Comparison of ENCODE assay signal across 19 mouse cellular contexts in genomic region chr13:80381280-80381965, GRCm38 (mm10).
DNase-seq lines count a peak whose midpoint lies in the region; ATAC-seq and TF ChIP-seq lines count a peak whose summit lies in the region.
"Had no signal": no experiment of that assay in that cellular context is flagged by ENCODE, and none has a peak within 500 bp of the region (broad histone marks: within the 10 kb centered on the region; RNA-seq: fewer than 3 reads in every experiment).

No protein-coding gene starts in this region.

- no peak overlapping the region for H3K9ac ChIP-seq in embryonic facial prominence, embryonic 15.5 days
- H3K9ac ChIP-seq in forebrain, postnatal 0 days, result no peak overlapping the region
- H3K9ac ChIP-seq in midbrain, embryonic 15.5 days, result no peak overlapping the region
- H3K9ac ChIP-seq: heart, embryonic 15.5 days had no signal

- peak; percentile 24 for DNase-seq in embryo, embryonic 11 days
- DNase-seq in embryo, embryonic 10 days (ENCODE audit: low spot score), result no peak
- DNase-seq in forebrain, postnatal 0 days, result peak; percentile 3
- no peak for DNase-seq in layer of hippocampus, adult 18-20 months (ENCODE audit: low spot score in 2 of 2)
- no peak for DNase-seq in natural killer cell, adult 2 months (ENCODE audit: low spot score in 2 of 2)
- DNase-seq in cerebellum, postnatal 25 days, result no peak
- DNase-seq: adrenal gland, adult 8-10 months; cerebellum, adult 18-20 months; gastrocnemius, adult 2 months; heart, adult 18-20 months; liver; lung, adult 18-20 months; spleen, adult 18-20 months; thymus, adult 18-20 months had no signal

- no peaks in the 10 kb centered on the region for H3K4me1 ChIP-seq in embryonic facial prominence, embryonic 15.5 days
- H3K4me1 ChIP-seq in forebrain, postnatal 0 days (ENCODE audit: insufficient read depth), result no peaks in the 10 kb centered on the region
- no peaks in the 10 kb centered on the region for H3K4me1 ChIP-seq in midbrain, embryonic 15.5 days
- H3K4me1 ChIP-seq: heart, embryonic 15.5 days had no signal

- H3K4me2 ChIP-seq in embryonic facial prominence, embryonic 15.5 days (replicated peaks), result no peak overlapping the region
- no peak overlapping the region for H3K4me2 ChIP-seq in forebrain, postnatal 0 days (ENCODE audit: low read depth)
- H3K4me2 ChIP-seq in midbrain, embryonic 15.5 days, result no peak overlapping the region
- H3K4me2 ChIP-seq: heart, embryonic 15.5 days had no signal

- TF ChIP-seq CTCF in forebrain, postnatal 0 days (IDR thresholded peaks at IDR 0.05; ENCODE audit: low read depth), result no peak

- no peaks in the 10 kb centered on the region for H3K36me3 ChIP-seq in embryonic facial prominence, embryonic 15.5 days
- H3K36me3 ChIP-seq in forebrain, postnatal 0 days (ENCODE audit: insufficient read depth), result no peaks in the 10 kb centered on the region
- no peaks in the 10 kb centered on the region for H3K36me3 ChIP-seq in midbrain, embryonic 15.5 days (replicated peaks)
- H3K36me3 ChIP-seq: heart, embryonic 15.5 days had no signal

- no peaks in the 10 kb centered on the region for H3K9me3 ChIP-seq in embryonic facial prominence, embryonic 15.5 days (replicated peaks)
- H3K9me3 ChIP-seq in forebrain, postnatal 0 days (ENCODE audit: low read length), result no peaks in the 10 kb centered on the region
- no peaks in the 10 kb centered on the region for H3K9me3 ChIP-seq in midbrain, embryonic 15.5 days
- H3K9me3 ChIP-seq: heart, embryonic 15.5 days had no signal

- WGBS in embryonic facial prominence, embryonic 15.5 days, result 61% methylated on average over 4 of the region's 4 CpGs
- 41% methylated on average over 4 of the region's 4 CpGs for WGBS in forebrain, postnatal 0 days
- WGBS in midbrain, embryonic 15.5 days, result 55% methylated on average over 4 of the region's 4 CpGs

- no peaks in the 10 kb centered on the region for H3K27me3 ChIP-seq in embryonic facial prominence, embryonic 15.5 days
- H3K27me3 ChIP-seq in forebrain, postnatal 0 days (ENCODE audit: insufficient read depth, low read length), result no peaks in the 10 kb centered on the region
- H3K27me3 ChIP-seq in midbrain, embryonic 15.5 days (replicated peaks), result no peaks in the 10 kb centered on the region
- H3K27me3 ChIP-seq: heart, embryonic 15.5 days had no signal

- no peak for ATAC-seq in embryonic facial prominence, embryonic 15.5 days (ENCODE audit: insufficient number of reproducible peaks, low FRiP score, low TSS enrichment, low read depth)
- ATAC-seq in forebrain, postnatal 0 days, result peak; percentile 54
- peak; percentile 56; the same call in 1 of the 2 replicates for ATAC-seq in midbrain, embryonic 15.5 days (replicated peaks)
- ATAC-seq: intestine, postnatal 0 days had no signal

- no peak overlapping the region for H3K4me3 ChIP-seq in embryonic facial prominence, embryonic 15.5 days (replicated peaks)
- no peak overlapping the region for H3K4me3 ChIP-seq in forebrain, postnatal 0 days (ENCODE audit: low read depth, low read length)
- H3K4me3 ChIP-seq in midbrain, embryonic 15.5 days, result no peak overlapping the region
- H3K4me3 ChIP-seq: gastrocnemius, adult 2 months; heart, embryonic 15.5 days had no signal

- 0 out of 2 replicates have a peak overlapping the region, but pooled peaks have one; percentile 58 for H3K27ac ChIP-seq in embryonic facial prominence, embryonic 15.5 days (replicated peaks)
- no peak overlapping the region for H3K27ac ChIP-seq in forebrain, postnatal 0 days (ENCODE audit: low read depth, low read length)
- no peak overlapping the region for H3K27ac ChIP-seq in midbrain, embryonic 15.5 days
- H3K27ac ChIP-seq: gastrocnemius, adult 2 months; heart, embryonic 15.5 days; kidney, postnatal 0 days had no signal

Comparison
In these comparisons a context has a peak if more than half of its experiments do, and no peak if none do; other contexts are left out.
1. DNase-seq: peak in embryo, embryonic 11 days (single experiment) and forebrain, postnatal 0 days (single experiment); none in embryo, embryonic 10 days (single experiment), layer of hippocampus, adult 18-20 months (0 of 2), natural killer cell, adult 2 months (0 of 2) and cerebellum, postnatal 25 days (0 of 2).